Mouse (Mus musculus): Measurements from ENCODE around the gene Apol7a.

Gene Apol7a

DNA sequence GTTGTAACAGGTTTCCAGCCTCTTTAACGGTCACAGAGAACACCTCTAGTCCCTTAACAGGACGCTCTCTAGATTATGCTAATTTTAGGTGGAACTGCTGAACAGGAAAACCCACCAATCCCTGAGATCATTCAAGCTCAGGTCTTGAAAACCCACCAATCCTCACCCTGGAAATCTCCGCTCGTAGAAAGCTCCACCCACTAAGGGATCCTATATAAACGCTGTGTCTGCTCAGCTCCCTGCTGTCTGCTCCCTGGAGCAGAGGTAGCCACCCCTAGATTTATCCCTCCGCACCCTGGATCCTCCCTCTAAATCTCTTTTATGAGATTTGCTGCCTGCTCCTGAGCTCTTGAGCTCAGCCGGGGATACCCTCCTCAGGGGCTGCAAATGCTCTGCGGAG, 28.3 kb downstream of the Apol7a start:
- DNase-seq (ENCODE audit: low spot score) = no peak

DNA sequence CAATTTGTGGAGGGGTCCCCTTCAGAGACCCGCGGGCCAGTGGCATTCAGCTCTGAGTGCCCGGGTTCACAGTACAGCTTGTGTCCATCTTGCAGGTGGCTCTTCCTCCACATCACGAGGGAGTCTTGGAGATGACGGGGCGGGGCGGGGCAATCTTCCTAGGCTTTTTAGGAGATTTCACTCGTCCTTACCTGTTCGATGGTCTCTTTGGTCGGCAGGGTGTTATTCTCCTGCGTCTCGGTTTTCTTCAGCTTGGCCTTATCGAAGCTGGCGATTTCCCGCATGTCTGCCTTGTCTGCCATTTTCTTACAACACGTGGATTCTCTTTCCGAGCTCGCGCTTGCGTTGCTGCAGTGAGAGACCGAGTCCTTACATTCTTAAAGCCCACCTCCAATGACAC, 28.9 kb downstream of the Apol7a start:
- DNase-seq (ENCODE audit: low spot score) = no peak

DNA sequence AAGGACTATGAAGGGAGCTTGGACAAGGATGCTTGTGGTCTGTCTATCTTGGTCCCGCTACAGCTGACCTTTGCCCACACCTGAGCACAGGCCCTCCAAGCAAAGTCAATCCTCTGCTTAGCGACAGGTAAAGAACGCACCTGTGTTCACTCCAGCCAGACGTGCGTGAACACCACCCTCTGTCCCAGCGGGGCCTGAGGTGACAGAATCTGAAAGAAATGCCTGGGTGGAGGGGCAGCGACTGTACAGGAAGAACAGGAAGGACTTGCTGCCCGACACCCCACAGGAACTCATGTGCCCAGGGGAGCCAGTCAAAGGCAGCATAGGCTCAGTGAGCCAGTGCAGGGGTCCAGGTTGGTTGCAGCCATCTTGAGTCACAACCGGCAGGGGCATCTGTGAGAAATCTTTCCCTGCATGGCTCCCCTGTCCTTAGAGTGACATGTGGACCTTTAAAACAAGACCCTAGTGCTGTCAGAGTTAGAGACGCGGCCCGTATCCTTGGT, 30.0 kb downstream of the Apol7a start:
- no peak for DNase-seq (ENCODE audit: low spot score)

DNA sequence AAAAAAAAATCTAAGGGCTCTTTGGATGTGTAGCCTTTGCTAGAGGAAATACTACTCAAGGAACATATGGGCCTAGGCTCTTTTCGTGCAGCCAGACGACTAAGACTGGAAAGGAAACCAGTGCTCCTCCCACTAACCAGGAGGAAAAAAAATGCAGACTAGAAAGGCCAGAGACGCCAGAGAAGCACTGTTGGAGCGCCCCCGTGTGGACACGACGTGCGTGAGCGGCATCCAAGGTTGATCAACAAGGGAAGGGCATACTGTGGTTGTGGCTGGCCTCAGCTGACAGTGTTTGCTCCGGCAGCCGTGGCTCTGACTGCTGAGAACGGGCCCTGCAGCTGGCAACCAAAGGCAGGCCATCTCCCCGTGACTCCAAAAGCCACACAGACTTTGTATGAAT, 30.8 kb downstream of the Apol7a start:
- DNase-seq (ENCODE audit: low spot score) = peak; percentile 65

DNA sequence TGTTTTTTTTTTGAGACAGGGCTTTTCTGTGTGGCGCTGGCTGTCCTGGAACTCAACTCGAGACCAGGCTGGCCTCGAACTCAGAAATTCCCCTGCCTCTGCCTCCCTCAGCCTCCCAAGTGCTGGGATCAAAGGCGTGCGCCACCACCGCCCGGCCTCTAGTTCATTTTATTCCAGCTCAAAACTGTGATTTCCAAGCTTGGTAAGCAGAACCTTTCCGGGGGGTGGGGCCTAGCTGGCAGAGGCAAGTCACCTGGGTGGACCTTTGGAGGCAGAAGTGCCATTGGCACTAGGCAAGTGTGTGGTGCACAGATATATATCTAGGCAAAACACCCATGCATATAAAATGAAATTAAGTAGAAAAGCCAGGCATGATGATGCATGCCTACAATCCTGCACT, 31.4 kb downstream of the Apol7a start:
- DNase-seq (ENCODE audit: low spot score) = no peak

DNA sequence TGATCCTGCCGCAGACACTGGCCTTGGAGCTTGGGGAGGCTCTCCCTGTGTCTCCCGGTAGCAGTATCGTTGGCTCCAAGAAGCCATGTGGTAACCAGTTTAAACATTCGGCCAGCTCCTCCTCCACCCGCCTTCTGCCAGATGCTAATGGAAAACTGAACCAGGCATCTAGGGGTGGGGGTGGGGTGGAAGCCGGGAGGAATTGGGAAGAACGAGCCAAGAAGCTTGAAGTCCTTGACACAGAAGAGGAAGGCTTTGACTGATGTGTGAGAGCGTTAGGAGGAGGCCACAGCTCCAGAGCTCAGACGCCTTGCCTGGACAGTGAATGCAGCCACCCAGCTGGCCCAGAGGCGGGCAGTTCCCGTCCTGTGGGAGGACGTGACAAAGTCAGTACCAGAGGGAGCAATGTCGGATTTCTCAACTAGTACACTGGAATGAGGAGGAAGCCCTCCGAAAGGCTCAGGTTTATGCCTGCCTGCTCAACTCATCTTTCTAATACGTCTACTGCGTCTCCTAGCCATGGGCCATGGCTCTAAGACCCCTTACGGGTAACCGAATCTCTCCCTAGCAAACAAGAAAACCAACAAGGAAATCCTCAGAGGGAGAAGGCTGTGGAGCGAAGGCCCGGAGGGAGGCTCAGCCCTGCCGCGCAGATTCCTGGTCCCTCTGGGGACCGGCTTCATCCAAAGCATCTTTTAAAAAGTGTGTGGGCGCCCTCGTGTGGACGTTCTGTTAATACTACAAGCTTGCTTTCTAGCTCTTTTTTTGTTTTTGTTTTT, 32.0 kb downstream of the Apol7a start:
- peak; percentile 47 for DNase-seq (ENCODE audit: low spot score)

DNA sequence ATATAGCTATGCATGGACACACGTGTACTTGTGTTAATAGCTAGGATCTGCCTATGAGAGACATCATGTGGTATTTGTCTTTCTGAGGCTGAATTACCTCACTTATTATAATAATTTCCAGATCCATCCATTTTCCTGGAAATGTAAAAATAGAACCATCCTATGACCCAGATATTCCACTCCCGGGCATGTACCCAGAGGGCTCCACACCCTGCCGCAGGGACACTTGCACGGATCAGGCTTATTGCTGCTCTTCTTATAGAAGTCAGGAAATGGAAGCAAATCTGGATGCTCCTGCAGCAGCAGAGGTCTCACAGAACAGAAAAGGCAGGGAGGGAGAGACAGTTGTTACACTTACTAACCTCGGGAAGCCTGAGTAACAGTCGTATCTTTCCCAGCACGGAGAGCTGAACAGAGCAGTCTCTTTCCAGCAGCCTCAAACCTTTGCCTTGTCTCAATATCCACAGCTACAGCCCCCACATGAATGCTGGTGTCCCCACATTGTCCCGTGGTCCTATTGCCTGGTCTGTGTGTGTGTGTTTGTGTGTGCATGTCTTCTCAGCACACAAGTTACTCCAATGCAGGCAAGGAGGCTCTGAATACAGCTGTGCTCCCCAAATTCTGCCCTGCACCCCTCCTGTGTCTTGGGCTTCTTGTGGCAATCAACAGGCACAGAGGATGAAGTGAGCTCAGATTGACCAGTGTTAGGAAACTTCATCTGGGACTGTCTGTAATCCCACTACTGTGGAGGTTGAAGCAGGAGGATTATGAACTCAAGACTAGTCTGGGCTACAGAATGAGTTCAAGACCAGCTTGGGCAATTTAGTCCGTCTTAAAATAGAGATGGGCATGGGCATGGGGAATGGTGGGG, 33.0 kb downstream of the Apol7a start:
- no peak for DNase-seq (ENCODE audit: low spot score)

DNA sequence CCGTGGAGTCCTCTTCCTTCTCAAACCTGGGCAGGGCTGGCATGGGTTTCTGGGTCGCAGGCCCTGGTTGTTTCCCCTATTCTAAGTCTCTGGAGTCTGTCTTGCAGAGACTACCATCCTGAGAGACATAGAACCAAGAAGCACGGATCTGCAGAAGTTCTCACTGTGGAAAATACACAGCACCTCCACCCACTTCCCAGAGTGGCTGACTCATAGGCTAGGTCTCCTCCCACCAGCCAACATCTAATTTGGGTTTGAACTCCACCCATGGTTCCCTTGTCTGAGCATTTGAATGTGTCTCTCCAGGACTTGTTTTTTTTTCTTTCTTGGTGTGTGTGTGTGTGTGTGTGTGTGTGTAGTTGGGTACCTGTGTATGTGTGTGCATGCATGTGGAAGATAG, 34.9 kb downstream of the Apol7a start:
- no peak for DNase-seq (ENCODE audit: low spot score)

DNA sequence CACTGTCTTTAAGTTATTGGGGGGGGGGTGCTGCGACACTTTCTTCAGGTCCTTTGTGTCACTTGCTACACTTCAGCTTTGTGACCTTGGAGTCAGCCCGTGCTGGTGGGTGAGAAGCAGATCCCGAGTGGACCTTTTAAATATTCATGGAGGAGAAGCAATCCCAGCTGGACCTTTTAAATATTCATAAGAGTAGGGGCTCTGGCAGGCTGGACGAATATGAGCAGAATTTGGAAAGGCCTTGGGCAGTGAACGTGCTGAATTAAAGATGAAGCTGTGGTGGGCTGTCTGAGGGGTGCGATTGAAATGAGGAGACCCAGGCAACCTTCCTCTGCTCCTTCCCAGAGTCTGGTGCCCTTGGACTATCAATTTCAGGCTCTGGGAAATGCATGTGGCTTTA, 35.3 kb downstream of the Apol7a start:
- no peak for DNase-seq (ENCODE audit: low spot score)

DNA sequence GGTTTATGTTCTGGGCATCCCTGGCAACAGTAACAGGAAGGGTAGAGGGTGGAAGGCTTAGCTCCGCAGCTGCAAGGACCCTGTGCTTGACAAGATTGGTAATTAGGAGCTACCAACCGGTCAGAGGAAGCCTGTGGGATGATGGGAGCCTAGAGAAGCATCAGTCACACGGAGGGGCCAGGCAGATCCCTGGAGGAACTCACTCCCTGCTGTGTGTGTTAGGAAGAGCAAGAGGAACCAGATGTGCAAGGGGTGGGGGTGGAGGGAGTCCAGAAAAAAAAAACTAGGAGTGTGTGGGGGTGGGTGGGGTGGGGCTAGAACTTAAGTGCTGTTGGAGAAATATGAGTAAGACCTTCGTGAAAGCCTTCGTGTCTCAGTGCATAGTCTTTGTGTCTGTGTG, 36.0 kb downstream of the Apol7a start:
- DNase-seq (ENCODE audit: low spot score) = no peak

DNA sequence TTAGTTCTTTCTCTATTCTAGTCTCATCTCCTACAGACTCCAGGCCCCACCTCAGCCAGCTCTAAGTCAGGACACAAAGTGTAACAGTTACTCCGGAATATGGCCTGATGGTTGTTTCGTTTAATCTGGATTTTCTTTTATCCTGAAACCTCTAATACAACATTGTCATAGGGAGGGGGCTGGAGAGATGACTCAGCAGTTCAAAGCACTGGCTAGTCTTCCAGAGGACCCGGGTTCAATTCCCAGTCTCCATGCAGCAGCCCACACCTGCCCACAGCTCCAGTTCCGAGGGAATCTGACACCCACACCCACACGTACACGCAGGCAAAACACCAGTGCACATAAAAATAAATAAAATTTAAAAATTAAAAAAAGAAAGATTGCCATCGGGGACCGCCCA, 39.0 kb downstream of the Apol7a start:
- DNase-seq (ENCODE audit: low spot score) = no peak

DNA sequence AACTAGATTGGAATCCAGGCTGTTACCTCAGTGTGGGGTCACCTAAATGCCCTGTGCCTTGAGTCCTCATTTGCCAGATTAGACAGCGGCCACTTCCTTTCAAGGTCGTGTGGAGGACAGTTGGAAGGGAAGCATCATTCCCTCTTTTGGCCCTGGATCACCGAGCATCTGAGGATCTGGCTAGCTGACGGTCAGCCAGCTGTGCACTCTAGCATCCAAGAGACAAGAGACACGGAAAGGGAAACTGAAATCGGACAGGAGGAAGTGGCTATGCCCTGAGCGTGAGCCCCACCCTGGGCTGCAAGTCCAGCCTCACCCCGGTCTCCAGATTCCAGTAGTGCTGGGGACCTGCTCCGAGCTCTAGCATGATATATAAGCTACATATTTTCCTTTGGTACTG, 39.4 kb downstream of the Apol7a start:
- DNase-seq (ENCODE audit: low spot score) = no peak

DNA sequence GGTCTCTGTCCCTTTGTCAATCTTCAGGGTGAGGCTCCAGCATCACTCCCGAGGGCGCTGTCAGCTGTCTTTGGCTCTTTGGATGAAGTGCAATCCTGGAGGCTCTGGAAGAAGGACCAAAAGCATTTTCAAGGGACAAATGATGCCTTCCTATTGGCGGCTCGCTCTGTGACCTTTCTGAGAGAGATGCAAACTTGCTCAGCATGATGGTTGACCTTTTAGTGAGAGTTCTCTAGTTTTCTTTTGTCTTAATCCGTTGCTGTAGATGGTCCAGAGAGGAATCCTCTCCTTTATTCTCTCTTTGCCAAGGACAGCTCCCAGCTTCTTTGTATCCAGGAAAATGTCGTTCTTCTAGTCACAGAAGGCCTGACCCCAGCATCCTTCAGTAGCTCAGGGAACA, 39.8 kb downstream of the Apol7a start:
- DNase-seq (ENCODE audit: low spot score) = no peak

DNA sequence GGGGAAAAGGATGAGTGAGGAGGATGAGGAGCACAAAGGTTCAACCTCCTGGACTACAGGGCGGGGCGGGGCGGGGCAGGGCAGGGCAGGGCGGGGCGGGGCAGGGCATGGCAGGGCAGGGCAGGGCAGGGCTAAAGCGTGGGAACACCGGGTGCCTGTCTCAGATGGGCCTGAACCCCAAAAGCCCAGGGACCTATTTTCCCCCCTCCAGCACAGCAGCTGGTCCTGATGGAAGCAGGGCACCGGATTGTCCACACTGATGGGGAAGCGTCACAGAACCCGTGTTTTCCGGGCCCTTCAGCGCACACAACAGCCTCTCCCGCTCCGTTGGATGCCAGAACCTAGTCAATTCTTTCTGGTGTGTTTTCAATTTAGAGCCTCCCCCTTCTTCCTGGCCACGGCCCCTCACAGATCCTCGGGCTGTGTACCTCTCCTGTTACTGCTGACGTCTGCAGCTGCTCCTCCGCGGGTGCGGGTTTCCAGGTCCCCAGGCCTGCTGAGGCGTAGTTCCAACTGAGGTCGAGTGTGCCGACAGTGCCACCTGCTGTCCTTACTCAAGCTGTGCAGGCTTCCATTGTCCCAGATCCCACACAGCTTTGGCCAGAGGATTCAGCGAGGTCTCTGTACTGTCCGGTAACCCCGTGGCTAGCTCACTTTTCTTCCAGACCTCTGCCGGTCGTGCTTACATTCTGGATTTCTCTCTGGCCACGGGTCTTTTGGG, 40.4 kb downstream of the Apol7a start:
- DNase-seq (ENCODE audit: low spot score) = peak; percentile 37

DNA sequence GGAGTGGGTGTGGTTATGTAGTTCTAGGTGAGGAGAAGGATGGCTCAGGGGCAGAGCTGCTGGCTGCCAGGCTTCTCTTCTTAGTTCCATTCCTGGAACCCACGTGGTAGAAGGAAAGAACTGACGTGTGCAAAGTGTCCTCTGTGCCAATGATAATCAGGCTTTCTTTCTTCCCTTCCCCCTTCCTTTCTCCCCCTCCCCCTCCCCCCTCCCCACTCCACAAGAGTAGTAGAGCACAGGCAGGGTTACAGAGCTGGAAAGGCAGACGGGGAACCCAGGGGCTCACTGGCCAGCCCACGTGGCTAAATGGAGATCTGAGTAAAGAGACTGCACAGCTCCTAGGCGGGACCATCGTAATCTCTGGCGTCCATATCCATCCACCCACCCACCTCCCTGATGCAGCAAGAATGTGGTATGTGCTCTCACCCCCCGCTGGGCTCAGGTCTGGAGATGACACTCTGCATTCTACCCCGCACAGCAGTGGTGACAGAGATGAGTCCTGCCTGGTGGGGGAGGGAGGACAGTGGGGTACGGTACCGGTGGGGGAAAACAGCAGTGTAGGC, 42.6 kb downstream of the Apol7a start:
- DNase-seq (ENCODE audit: low spot score) = no peak

DNA sequence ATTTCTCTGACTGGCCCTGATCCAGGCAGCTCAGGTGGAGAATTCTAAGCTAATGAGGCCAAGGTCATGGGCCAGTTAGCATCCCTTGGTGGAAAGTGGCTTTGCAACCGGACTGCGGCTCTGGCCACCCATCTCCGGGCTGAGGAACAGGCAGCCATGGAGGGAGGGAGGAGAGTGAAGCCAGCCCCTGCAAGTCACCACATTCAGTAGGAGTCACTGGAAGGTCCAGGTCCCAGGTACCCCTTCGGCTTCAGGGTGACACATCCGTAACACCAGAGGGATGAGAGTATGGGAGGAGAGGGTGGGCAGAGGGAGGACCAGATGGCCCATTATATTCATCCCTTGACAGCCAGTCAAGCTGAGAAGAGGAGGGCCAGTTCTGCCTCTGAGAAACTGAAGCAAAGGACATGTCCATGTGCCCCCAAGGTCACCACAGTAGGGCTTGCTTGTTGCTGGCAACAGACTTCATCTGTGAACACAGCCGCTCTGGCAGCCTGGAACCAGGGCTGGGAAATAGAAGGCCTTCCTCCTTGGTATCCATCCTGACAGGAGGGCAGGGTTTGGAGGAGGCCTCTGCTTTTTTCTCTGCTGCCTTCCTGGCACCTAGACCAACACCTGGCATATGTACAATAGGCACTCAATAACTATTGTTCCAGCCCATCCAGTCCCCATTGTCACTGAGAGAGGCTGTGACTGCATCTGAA, 43.9 kb downstream of the Apol7a start:
- DNase-seq (ENCODE audit: low spot score) = no peak

DNA sequence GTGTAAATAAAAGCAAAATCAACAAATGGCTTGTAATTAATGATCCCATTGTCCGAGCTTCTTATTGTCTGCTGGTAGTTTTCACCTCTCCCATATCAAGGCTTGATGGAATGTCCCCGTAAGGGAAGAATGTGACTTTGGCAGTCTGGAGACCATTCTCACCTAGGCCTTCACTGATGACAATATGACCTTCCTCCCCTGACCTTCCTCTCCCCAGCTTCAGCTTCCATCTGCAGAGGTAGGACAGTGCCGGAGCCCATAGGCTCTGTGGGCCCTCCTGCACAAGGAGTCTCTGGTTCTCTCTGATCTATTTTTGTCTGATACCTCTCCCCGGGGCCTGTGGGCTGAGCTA, 44.4 kb downstream of the Apol7a start:
- DNase-seq (ENCODE audit: low spot score) = no peak

DNA sequence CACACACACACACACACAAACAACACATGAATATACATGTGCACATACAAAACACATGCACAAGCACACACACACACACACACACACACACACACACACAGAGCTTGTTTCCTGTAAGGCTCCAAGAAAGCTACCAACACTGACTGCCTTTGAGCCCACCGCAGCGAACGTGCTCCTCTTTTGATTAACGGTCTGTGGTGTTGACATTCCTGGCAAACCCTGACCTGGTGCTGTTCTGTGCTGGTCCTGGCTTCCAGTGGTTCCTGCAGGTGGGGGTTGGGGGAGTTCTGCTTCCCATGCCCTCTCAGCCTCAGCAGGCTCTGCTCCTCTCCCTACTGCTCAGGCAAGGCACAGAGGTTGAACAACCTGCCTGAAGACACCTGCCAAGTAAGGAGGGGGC, 45.1 kb downstream of the Apol7a start:
- DNase-seq (ENCODE audit: low spot score) = no peak

DNA sequence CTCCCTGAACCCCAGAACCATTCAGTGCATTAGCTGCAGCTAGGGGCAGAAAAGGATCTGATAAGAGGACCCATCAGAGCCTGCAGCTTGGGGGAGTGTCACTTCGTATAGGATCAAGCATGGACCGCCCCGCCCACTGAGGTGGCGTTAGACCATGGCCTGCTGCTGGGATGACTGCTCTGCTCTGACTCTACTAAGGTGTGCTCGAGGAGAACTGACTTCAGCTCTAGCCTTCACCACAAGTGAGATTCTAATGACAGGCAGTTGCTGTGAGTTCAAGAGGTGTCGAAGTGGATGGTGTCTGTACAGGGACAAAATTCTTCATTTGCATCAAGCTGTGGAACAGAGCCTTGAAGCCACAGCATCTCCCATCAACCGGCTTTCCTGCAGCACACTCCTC, 46.0 kb downstream of the Apol7a start:
- no peak for DNase-seq (ENCODE audit: low spot score)

DNA sequence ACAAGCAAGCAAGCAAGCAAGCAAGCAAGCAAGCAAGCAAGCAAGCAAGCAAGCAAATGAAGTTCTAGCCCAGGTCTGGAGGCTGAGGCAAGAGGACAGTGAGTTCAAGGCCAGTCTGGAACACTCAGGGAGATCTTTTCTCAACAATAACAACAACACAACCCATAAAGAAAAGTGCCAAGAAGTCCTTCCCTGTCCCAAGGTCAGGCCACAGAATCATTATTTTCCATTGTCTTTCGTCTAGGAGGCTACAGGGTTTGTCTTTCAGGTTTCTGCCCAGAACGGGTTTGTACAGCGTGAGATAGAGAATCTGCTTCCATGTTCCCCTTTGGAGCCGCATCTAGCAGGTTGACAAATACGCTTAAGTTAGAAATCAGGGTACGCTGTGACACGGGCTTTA, 48.8 kb downstream of the Apol7a start:
- no peak for DNase-seq (ENCODE audit: low spot score)

DNA sequence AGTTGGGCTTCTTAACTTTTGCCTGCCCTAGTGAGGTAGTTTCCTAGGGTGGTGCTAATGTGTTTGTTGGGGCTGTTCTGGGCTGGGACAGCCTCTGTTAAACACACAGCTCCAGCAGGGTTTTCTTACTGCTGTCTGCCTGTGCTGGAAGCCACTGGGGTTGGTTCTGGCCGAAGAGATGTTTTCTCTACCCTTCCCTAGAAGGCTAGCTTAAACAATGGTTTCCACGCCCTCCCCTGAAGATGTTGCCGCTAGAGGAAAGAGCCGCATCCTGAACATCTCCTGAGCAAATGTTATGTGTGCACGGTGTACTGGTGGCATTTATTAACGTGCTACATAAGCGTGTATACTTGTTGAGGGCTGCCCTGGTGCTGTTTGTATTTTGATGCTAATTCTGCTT, 50.8 kb downstream of the Apol7a start:
- DNase-seq (ENCODE audit: low spot score) = no peak
